ENCODE assay signal across 8 mouse cellular contexts in genomic region chr19:46763932-46764762, GRCm38 (mm10). TPM values are rescaled to one million over a fixed set of nuclear protein-coding genes. Genes with fewer than 3 reads are reported as not detected.
DNase-seq lines count a peak whose midpoint lies in the region; ATAC-seq and TF ChIP-seq lines count a peak whose summit lies in the region.

No protein-coding gene starts in this region.

- no peaks in the 10 kb centered on the region for H3K9me3 ChIP-seq in kidney, embryonic 15.5 days (replicated peaks)
- no peaks in the 10 kb centered on the region for H3K9me3 ChIP-seq in hindbrain, embryonic 11.5 days (ENCODE audit: control insufficient read depth, low read length)
- H3K9me3 ChIP-seq in midbrain, embryonic 13.5 days = no peaks in the 10 kb centered on the region

- no peak overlapping the region for H3K27ac ChIP-seq in kidney, embryonic 15.5 days
- H3K27ac ChIP-seq in cortical plate, adult 2 months (ENCODE audit: insufficient read depth, low read length) = no peak overlapping the region
- H3K27ac ChIP-seq in hindbrain, embryonic 11.5 days (ENCODE audit: low read depth, low read length) = no peak overlapping the region
- H3K27ac ChIP-seq in midbrain, embryonic 13.5 days = no peak overlapping the region

- H3K36me3 ChIP-seq in kidney, embryonic 15.5 days = no peaks in the 10 kb centered on the region
- no peaks in the 10 kb centered on the region for H3K36me3 ChIP-seq in hindbrain, embryonic 11.5 days (ENCODE audit: control insufficient read depth, insufficient read depth, low read length)
- H3K36me3 ChIP-seq in midbrain, embryonic 13.5 days = no peaks in the 10 kb centered on the region

- TF ChIP-seq POLR2A in cortical plate, adult 2 months (IDR thresholded peaks at IDR 0.05; ENCODE audit: extremely low read depth, insufficient read depth, low read length) = no peak

- peaks cover 12% of the 10 kb centered on the region for H3K27me3 ChIP-seq in kidney, embryonic 15.5 days
- peaks cover 6% of the 10 kb centered on the region for H3K27me3 ChIP-seq in hindbrain, embryonic 11.5 days (ENCODE audit: control insufficient read depth, insufficient read depth, low read length)
- H3K27me3 ChIP-seq in midbrain, embryonic 13.5 days = peaks cover 21% of the 10 kb centered on the region

- H3K4me3 ChIP-seq in kidney, embryonic 15.5 days (replicated peaks) = peak overlapping the region; percentile 71
- H3K4me3 ChIP-seq in cortical plate, adult 2 months (ENCODE audit: insufficient read depth, low read length) = peak overlapping the region; percentile 98
- no peak overlapping the region for H3K4me3 ChIP-seq in hindbrain, embryonic 11.5 days (ENCODE audit: low read depth, low read length)
- H3K4me3 ChIP-seq in midbrain, embryonic 13.5 days (replicated peaks) = peak overlapping the region; percentile 86

- H3K9ac ChIP-seq in kidney, embryonic 15.5 days = no peak overlapping the region
- no peak overlapping the region for H3K9ac ChIP-seq in hindbrain, embryonic 11.5 days (ENCODE audit: low read depth, low read length)
- peak overlapping the region; percentile 39; the same call in 1 of the 2 replicates for H3K9ac ChIP-seq in midbrain, embryonic 13.5 days (replicated peaks)

- no peak for DNase-seq in kidney, adult 18-20 months
- DNase-seq in hindbrain, embryonic 11.5 days (ENCODE audit: low spot score) = peak; percentile 10
- no peak for DNase-seq in gastrocnemius, postnatal 36 days
- no peak for DNase-seq in gastrocnemius, adult 18-20 months (ENCODE audit: low spot score)
- DNase-seq in spleen, adult 12 weeks (ENCODE audit: low spot score) = no peak

- WGBS in kidney, embryonic 15.5 days = 49% methylated on average over 12 of the region's 12 CpGs
- 52% methylated on average over 12 of the region's 12 CpGs for WGBS in hindbrain, embryonic 11.5 days
- WGBS in midbrain, embryonic 13.5 days = 52% methylated on average over 12 of the region's 12 CpGs

- no peak for ATAC-seq in kidney, embryonic 15.5 days (replicated peaks; ENCODE audit: low FRiP score)
- no peak for ATAC-seq in hindbrain, embryonic 11.5 days (ENCODE audit: low FRiP score)
- ATAC-seq in midbrain, embryonic 13.5 days = no peak

- intact Hi-C loops in gastrocnemius, postnatal 36 days (cut with DNase I) = loop anchor here (5.0 kb wide), 1 partner anchor 228 kb away; no protein-coding TSS in a partner anchor

- peak overlapping the region; percentile 91 for H3K4me2 ChIP-seq in kidney, embryonic 15.5 days
- no peak overlapping the region for H3K4me2 ChIP-seq in hindbrain, embryonic 11.5 days (replicated peaks; ENCODE audit: low read depth, low read length)
- H3K4me2 ChIP-seq in midbrain, embryonic 13.5 days (replicated peaks) = peak overlapping the region; percentile 86

- TF ChIP-seq CTCF in cortical plate, adult 2 months (IDR thresholded peaks at IDR 0.05; ENCODE audit: extremely low read depth, insufficient read depth, low read length) = no peak

- peaks cover 37% of the 10 kb centered on the region for H3K4me1 ChIP-seq in kidney, embryonic 15.5 days
- H3K4me1 ChIP-seq in cortical plate, adult 2 months (ENCODE audit: control insufficient read depth, insufficient read depth, low read length) = no peaks in the 10 kb centered on the region
- H3K4me1 ChIP-seq in hindbrain, embryonic 11.5 days (replicated peaks; ENCODE audit: control insufficient read depth, insufficient read depth, low read length) = peaks cover 5% of the 10 kb centered on the region; the same call in 1 of the 2 replicates
- H3K4me1 ChIP-seq in midbrain, embryonic 13.5 days (replicated peaks) = peaks cover 40% of the 10 kb centered on the region

RNA-seq across cellular contexts. Expression of gene Cnnm2, which starts 2.8 kb away (rescaled TPM):
- 6.1 and 7.9 TPM in 2 replicates for polyA plus RNA-seq in kidney, embryonic 15.5 days (2015; fragmentation: Nextera tagmentation; extraction: Ambion mirVana)
- 27.5 and 28.9 TPM in 2 replicates for polyA plus RNA-seq in cortical plate, adult 2 months (2012; rRNA removed)
- 3.7 and 4.6 TPM in 2 replicates for polyA plus RNA-seq in hindbrain, embryonic 11.5 days (2014; fragmentation: Nextera tagmentation; extraction: Ambion mirVana)
- 4.4 and 7.5 TPM in 2 replicates for polyA plus RNA-seq in midbrain, embryonic 13.5 days (2015; fragmentation: Nextera tagmentation; extraction: Ambion mirVana)
- total RNA-seq in gastrocnemius, postnatal 36 days (2021) = 1 to 10 TPM; 2.4 to 3.3 TPM
- total RNA-seq in gastrocnemius, adult 18-20 months (2021) = 1 to 10 TPM; 3.2 TPM

RNA-seq across cellular contexts. Expression of gene As3mt, which starts 56.9 kb away (rescaled TPM):
- polyA plus RNA-seq in kidney, embryonic 15.5 days (2015; fragmentation: Nextera tagmentation; extraction: Ambion mirVana) = 45.6 and 47.0 TPM in 2 replicates
- polyA plus RNA-seq in cortical plate, adult 2 months (2012; rRNA removed) = 15.5 and 15.8 TPM in 2 replicates
- polyA plus RNA-seq in hindbrain, embryonic 11.5 days (2014; fragmentation: Nextera tagmentation; extraction: Ambion mirVana) = 30.2 and 31.6 TPM in 2 replicates
- 32.6 and 34.2 TPM in 2 replicates for polyA plus RNA-seq in midbrain, embryonic 13.5 days (2015; fragmentation: Nextera tagmentation; extraction: Ambion mirVana)
- 10 to 100 TPM; 79.6 to 84.9 TPM for total RNA-seq in gastrocnemius, postnatal 36 days (2021)
- total RNA-seq in gastrocnemius, adult 18-20 months (2021) = 10 to 100 TPM; 89.3 to 93.6 TPM
